8 mouse cellular contexts compared by ENCODE assay signal in genomic region chr19:54107103-54107821, GRCm38 (mm10).
DNase-seq lines count a peak whose midpoint lies in the region; ATAC-seq and TF ChIP-seq lines count a peak whose summit lies in the region.

No protein-coding gene starts in this region.

- H3K4me3 ChIP-seq in hindbrain, embryonic 10.5 days = no peak overlapping the region
- H3K4me3 ChIP-seq in hindbrain, embryonic 14.5 days (replicated peaks; ENCODE audit: low read length) = no peak overlapping the region
- no peak overlapping the region for H3K4me3 ChIP-seq in intestine, postnatal 0 days (ENCODE audit: low read depth, low read length)

- ATAC-seq in hindbrain, embryonic 14.5 days (ENCODE audit: low FRiP score) = no peak
- peak; percentile 96 for ATAC-seq in intestine, postnatal 0 days
- peak; percentile 67; the same call in 1 of the 2 replicates for ATAC-seq in neutrophil, adult 5-6 weeks (ENCODE audit: extremely low read depth, insufficient number of reproducible peaks, low FRiP score, poor library complexity, severe bottlenecking)
- no peak for ATAC-seq in cerebellum, adult (ENCODE audit: insufficient number of reproducible peaks, low FRiP score, low TSS enrichment)

- TF ChIP-seq CTCF in intestine, postnatal 0 days (IDR thresholded peaks at IDR 0.05; ENCODE audit: low read depth) = no peak

- 54% methylated on average over 13 of the region's 13 CpGs for WGBS in hindbrain, embryonic 10.5 days
- 39% methylated on average over 13 of the region's 13 CpGs for WGBS in hindbrain, embryonic 14.5 days
- WGBS in intestine, postnatal 0 days = 47% methylated on average over 13 of the region's 13 CpGs

- no peak overlapping the region for H3K27ac ChIP-seq in hindbrain, embryonic 10.5 days
- H3K27ac ChIP-seq in hindbrain, embryonic 14.5 days = no peak overlapping the region
- no peak overlapping the region for H3K27ac ChIP-seq in intestine, postnatal 0 days (ENCODE audit: low read depth, low read length)

- no peaks in the 10 kb centered on the region for H3K36me3 ChIP-seq in hindbrain, embryonic 10.5 days
- H3K36me3 ChIP-seq in hindbrain, embryonic 14.5 days (replicated peaks; ENCODE audit: control insufficient read depth, insufficient read depth) = no peaks in the 10 kb centered on the region
- H3K36me3 ChIP-seq in intestine, postnatal 0 days (ENCODE audit: control insufficient read depth, insufficient read depth) = no peaks in the 10 kb centered on the region

- H3K9me3 ChIP-seq in hindbrain, embryonic 10.5 days = peaks cover 4% of the 10 kb centered on the region; the same call in 1 of the 2 replicates
- H3K9me3 ChIP-seq in hindbrain, embryonic 14.5 days (ENCODE audit: control insufficient read depth, low read length) = no peaks in the 10 kb centered on the region
- no peaks in the 10 kb centered on the region for H3K9me3 ChIP-seq in intestine, postnatal 0 days (ENCODE audit: control insufficient read depth)

- H3K4me1 ChIP-seq in hindbrain, embryonic 10.5 days (replicated peaks) = peaks cover 9% of the 10 kb centered on the region
- H3K4me1 ChIP-seq in hindbrain, embryonic 14.5 days (replicated peaks; ENCODE audit: control insufficient read depth, insufficient read depth, low read length) = peaks cover 10% of the 10 kb centered on the region; the same call in 1 of the 2 replicates
- H3K4me1 ChIP-seq in intestine, postnatal 0 days (replicated peaks; ENCODE audit: control insufficient read depth, insufficient read depth, low read length) = peaks cover 5% of the 10 kb centered on the region; the same call in 1 of the 2 replicates

- H3K4me2 ChIP-seq in hindbrain, embryonic 14.5 days (replicated peaks) = no peak overlapping the region
- peak overlapping the region; percentile 3; the same call in 1 of the 2 replicates for H3K4me2 ChIP-seq in intestine, postnatal 0 days (replicated peaks; ENCODE audit: low read depth)

- H3K9ac ChIP-seq in hindbrain, embryonic 14.5 days = no peak overlapping the region
- no peak overlapping the region for H3K9ac ChIP-seq in intestine, postnatal 0 days (ENCODE audit: low read depth, low read length)

- no peaks in the 10 kb centered on the region for H3K27me3 ChIP-seq in hindbrain, embryonic 10.5 days (ENCODE audit: insufficient read depth, poor library complexity, severe bottlenecking)
- H3K27me3 ChIP-seq in hindbrain, embryonic 14.5 days (ENCODE audit: control insufficient read depth, insufficient read depth, low read length) = no peaks in the 10 kb centered on the region
- H3K27me3 ChIP-seq in intestine, postnatal 0 days (replicated peaks; ENCODE audit: control insufficient read depth, insufficient read depth, low read length) = no peaks in the 10 kb centered on the region

- peak; percentile 23 for DNase-seq in hindbrain, embryonic 10.5 days (ENCODE audit: low spot score)
- no peak for DNase-seq in hindbrain, embryonic 14.5 days (ENCODE audit: low spot score)
- peak; percentile 16 for DNase-seq in c-Kit-positive CD71-positive TER-119-positive erythroid progenitor cells, embryonic 14.5 days (ENCODE audit: low spot score)
- DNase-seq in frontal cortex, postnatal 14 days (ENCODE audit: low spot score in 2 of 2) = no peak
- no peak for DNase-seq in adrenal gland, adult 2 months

Comparison
In these comparisons a context has a peak if more than half of its experiments do, and no peak if none do; other contexts are left out.
1. DNase-seq: peak in hindbrain, embryonic 10.5 days (single experiment) and c-Kit-positive CD71-positive TER-119-positive erythroid progenitor cells, embryonic 14.5 days (single experiment); none in hindbrain, embryonic 14.5 days (single experiment), frontal cortex, postnatal 14 days (0 of 2) and adrenal gland, adult 2 months (single experiment).
2. ATAC-seq: peak in intestine, postnatal 0 days (single experiment) and neutrophil, adult 5-6 weeks (single experiment); none in hindbrain, embryonic 14.5 days (single experiment) and cerebellum, adult (single experiment).